Mouse (Mus musculus): ENCODE measurements around the gene Frmd6. TPM values are rescaled to one million over a fixed set of nuclear protein-coding genes. Genes with fewer than 3 reads are reported as not detected.

Gene Frmd6
- total and polyA plus RNA-seq, 3 experiments, result 2.5 to 4.5 (median 3.5) TPM

DNA sequence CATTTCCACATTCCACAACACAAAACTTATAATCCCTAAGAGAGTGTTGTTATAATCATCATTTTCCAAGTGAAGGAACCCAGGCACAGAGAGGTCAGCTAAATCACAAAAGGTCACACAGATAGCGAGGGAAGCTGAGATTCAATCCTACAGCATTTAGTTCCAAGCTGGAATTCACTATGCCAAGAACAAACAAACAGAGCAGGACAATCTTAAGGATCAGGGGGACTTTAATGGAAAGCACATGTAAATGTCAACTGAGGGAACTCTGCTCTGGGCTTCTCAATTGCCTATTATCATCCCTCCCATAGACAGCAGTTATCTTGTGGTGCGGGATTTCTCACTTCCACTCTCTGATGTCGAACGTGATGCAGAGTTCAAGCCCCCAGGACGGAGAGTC lies 17.8 kb upstream of the Frmd6 start:
- in situ Hi-C loops (cut with MboI; ENCODE audit: low pct_ligation_motif_present, low pct_unique_long_range_greater_than_20kb, low sequenced_read_pairs), result no loop called here
- H3K27me3 ChIP-seq (replicated peaks), result no peaks in the 10 kb centered on the region
- no peaks in the 10 kb centered on the region for H3K9me3 ChIP-seq (replicated peaks; ENCODE audit: low read length)
- TF ChIP-seq GABPA (IDR thresholded peaks at IDR 0.05; ENCODE audit: insufficient replicate concordance, low read depth, low read length) (no peak), SIN3A (IDR thresholded peaks at IDR 0.05; ENCODE audit: low read length) (no peak), ZKSCAN1 (IDR thresholded peaks at IDR 0.05; ENCODE audit: borderline replicate concordance, low read depth, low read length) (no peak), JUN (IDR thresholded peaks at IDR 0.05; ENCODE audit: insufficient read depth, low read depth, low read length) (no peak), JUND (conservative IDR thresholded peaks at IDR 0.05; ENCODE audit: low read depth, low read length) (no peak), MXI1 (IDR thresholded peaks at IDR 0.05; ENCODE audit: low read depth, low read length) (no peak), IRF4 (IDR thresholded peaks at IDR 0.05; ENCODE audit: low read depth, low read length) (no peak)
- H3K4me3 ChIP-seq (replicated peaks in 1 of 3; ENCODE audit: low read depth in 2 of 3, low read length in 2 of 3, poor library complexity in 1 of 3), result no peak overlapping the region
- H3K36me3 ChIP-seq (replicated peaks in 1 of 2; ENCODE audit: control insufficient read depth in 1 of 2, insufficient read depth in 1 of 2, low read length in 1 of 2), result no peaks in the 10 kb centered on the region
- dilution Hi-C loops (cut with MboI; ENCODE audit: extremely low pct_ligation_motif_present, extremely low pct_unique_long_range_greater_than_20kb, low sequenced_read_pairs), result no loop called here
- H3K4me2 ChIP-seq (ENCODE audit: insufficient read depth, low read depth, poor library complexity, severe bottlenecking), result no peak overlapping the region
- no peak for DNase-seq (ENCODE audit: extremely low read depth)
- H3K27ac ChIP-seq (ENCODE audit: insufficient read depth, low read depth), result no peak overlapping the region
- H3K9ac ChIP-seq (ENCODE audit: insufficient read depth, low read depth), result no peak overlapping the region
- H3K79me2 ChIP-seq (replicated peaks; ENCODE audit: control insufficient read depth, extremely low read depth, insufficient read depth, poor library complexity, severe bottlenecking), result no peaks in the 10 kb centered on the region
- no peaks in the 10 kb centered on the region for H3K4me1 ChIP-seq (ENCODE audit: control insufficient read depth in 1 of 2, insufficient read depth in 2 of 2)

DNA sequence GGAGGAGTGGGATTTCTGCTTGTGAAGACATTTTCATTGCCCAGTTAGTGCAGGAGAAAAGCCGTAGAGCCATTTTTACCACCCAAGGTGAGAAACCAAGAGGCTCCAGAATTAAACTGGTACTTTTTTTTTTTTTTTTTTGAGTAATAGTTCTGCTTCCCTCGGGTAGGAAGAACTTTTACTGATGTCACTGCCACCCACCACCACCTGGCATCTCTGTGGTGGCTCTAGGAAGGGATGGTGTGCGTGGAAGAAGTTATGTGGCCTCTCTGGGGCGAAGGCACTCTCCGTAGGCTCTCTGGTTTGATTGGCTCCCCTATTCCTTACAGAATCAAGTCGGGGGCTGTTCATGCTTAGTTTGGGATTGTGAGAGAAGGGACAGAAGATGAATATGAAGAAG lies 17.3 kb upstream of the Frmd6 start:
- Histone ChIP-seq H3K27me3 (replicated peaks) (no peaks in the 10 kb centered on the region), H3K4me2 (ENCODE audit: insufficient read depth, low read depth, poor library complexity, severe bottlenecking) (no peak overlapping the region), H3K36me3 (replicated peaks in 1 of 2; ENCODE audit: control insufficient read depth in 1 of 2, insufficient read depth in 1 of 2, low read length in 1 of 2) (no peaks in the 10 kb centered on the region), H3K9me3 (replicated peaks; ENCODE audit: low read length) (no peaks in the 10 kb centered on the region), H3K4me3 (replicated peaks in 1 of 3; ENCODE audit: low read depth in 2 of 3, low read length in 2 of 3, poor library complexity in 1 of 3) (no peak overlapping the region), H3K79me2 (replicated peaks; ENCODE audit: control insufficient read depth, extremely low read depth, insufficient read depth, poor library complexity, severe bottlenecking) (no peaks in the 10 kb centered on the region), H3K4me1 (ENCODE audit: control insufficient read depth in 1 of 2, insufficient read depth in 2 of 2) (no peaks in the 10 kb centered on the region), H3K9ac (ENCODE audit: insufficient read depth, low read depth) (no peak overlapping the region), H3K27ac (ENCODE audit: insufficient read depth, low read depth) (no peak overlapping the region)
- in situ Hi-C loops (cut with MboI; ENCODE audit: low pct_ligation_motif_present, low pct_unique_long_range_greater_than_20kb, low sequenced_read_pairs), result no loop called here
- DNase-seq (ENCODE audit: extremely low read depth), result no peak
- TF ChIP-seq RAD21 (IDR thresholded peaks at IDR 0.05; ENCODE audit: low read depth, low read length), result no peak
- no peak for TF ChIP-seq POLR2A (IDR thresholded peaks at IDR 0.05; ENCODE audit: low read depth, low read length)
- TF ChIP-seq PAX5 (IDR thresholded peaks at IDR 0.05; ENCODE audit: low read length), result no peak
- TF ChIP-seq ZC3H11A (IDR thresholded peaks at IDR 0.05; ENCODE audit: low read depth, low read length), result no peak
- no peak for TF ChIP-seq ETS1 (conservative IDR thresholded peaks at IDR 0.05; ENCODE audit: low read depth, low read length)
- no peak for TF ChIP-seq GABPA (IDR thresholded peaks at IDR 0.05; ENCODE audit: insufficient replicate concordance, low read depth, low read length)
- TF ChIP-seq MEF2A (IDR thresholded peaks at IDR 0.05; ENCODE audit: borderline replicate concordance, low read depth, low read length), result no peak
- TF ChIP-seq CTCF (conservative IDR thresholded peaks at IDR 0.05 in 1 of 2, IDR thresholded peaks at IDR 0.05 in 1 of 2; ENCODE audit: low read depth in 2 of 2, low read length in 2 of 2), result no peak
- no peak for TF ChIP-seq USF2 (conservative IDR thresholded peaks at IDR 0.05; ENCODE audit: low read depth, low read length)
- dilution Hi-C loops (cut with MboI; ENCODE audit: extremely low pct_ligation_motif_present, extremely low pct_unique_long_range_greater_than_20kb, low sequenced_read_pairs), result no loop called here

DNA sequence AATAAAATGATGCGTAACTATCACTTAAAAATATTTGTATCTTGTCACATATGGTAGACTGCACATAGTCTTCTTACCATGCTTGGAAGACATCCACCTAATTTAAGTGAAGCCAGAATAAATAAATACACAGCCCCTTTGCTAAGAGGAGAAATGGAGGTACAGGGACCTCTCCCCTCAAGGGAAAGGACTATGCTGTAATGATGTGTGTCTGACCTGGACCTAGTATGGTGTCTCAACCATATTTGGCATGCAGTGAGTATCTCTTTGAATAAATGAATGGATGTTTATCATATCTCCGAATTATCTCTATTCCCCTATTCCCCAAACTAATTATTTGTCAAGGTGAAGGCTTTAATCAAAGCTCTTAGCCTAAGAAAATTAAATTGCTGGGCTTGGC lies 15.4 kb upstream of the Frmd6 start:
- no peaks in the 10 kb centered on the region for H3K36me3 ChIP-seq (replicated peaks in 1 of 2; ENCODE audit: control insufficient read depth in 1 of 2, insufficient read depth in 1 of 2, low read length in 1 of 2)
- dilution Hi-C loops (cut with MboI; ENCODE audit: extremely low pct_ligation_motif_present, extremely low pct_unique_long_range_greater_than_20kb, low sequenced_read_pairs), result no loop called here
- no peaks in the 10 kb centered on the region for H3K9me3 ChIP-seq (replicated peaks; ENCODE audit: low read length)
- no peak overlapping the region for H3K4me2 ChIP-seq (ENCODE audit: insufficient read depth, low read depth, poor library complexity, severe bottlenecking)
- in situ Hi-C loops (cut with MboI; ENCODE audit: low pct_ligation_motif_present, low pct_unique_long_range_greater_than_20kb, low sequenced_read_pairs), result no loop called here
- no peaks in the 10 kb centered on the region for H3K4me1 ChIP-seq (ENCODE audit: control insufficient read depth in 1 of 2, insufficient read depth in 2 of 2)
- no peak for DNase-seq (ENCODE audit: extremely low read depth)
- H3K9ac ChIP-seq (ENCODE audit: insufficient read depth, low read depth), result no peak overlapping the region
- H3K27me3 ChIP-seq (replicated peaks), result no peaks in the 10 kb centered on the region
- H3K4me3 ChIP-seq (replicated peaks in 1 of 3; ENCODE audit: low read depth in 2 of 3, low read length in 2 of 3, poor library complexity in 1 of 3), result no peak overlapping the region
- no peak for TF ChIP-seq SIN3A (IDR thresholded peaks at IDR 0.05; ENCODE audit: low read length)
- TF ChIP-seq CTCF (conservative IDR thresholded peaks at IDR 0.05 in 1 of 2, IDR thresholded peaks at IDR 0.05 in 1 of 2; ENCODE audit: low read depth in 2 of 2, low read length in 2 of 2), result no peak
- TF ChIP-seq GABPA (IDR thresholded peaks at IDR 0.05; ENCODE audit: insufficient replicate concordance, low read depth, low read length), result no peak
- TF ChIP-seq RCOR1 (conservative IDR thresholded peaks at IDR 0.05; ENCODE audit: low read depth, low read length), result no peak
- TF ChIP-seq NRF1 (IDR thresholded peaks at IDR 0.05; ENCODE audit: low read depth, low read length), result no peak
- TF ChIP-seq MYC (IDR thresholded peaks at IDR 0.05; ENCODE audit: low read depth, low read length), result no peak
- TF ChIP-seq USF2 (conservative IDR thresholded peaks at IDR 0.05; ENCODE audit: low read depth, low read length), result no peak
- TF ChIP-seq MAX (IDR thresholded peaks at IDR 0.05; ENCODE audit: low read length), result no peak
- no peak for TF ChIP-seq MXI1 (IDR thresholded peaks at IDR 0.05; ENCODE audit: low read depth, low read length)
- TF ChIP-seq UBTF (IDR thresholded peaks at IDR 0.05; ENCODE audit: low read depth, low read length), result no peak
- no peak for TF ChIP-seq ZC3H11A (IDR thresholded peaks at IDR 0.05; ENCODE audit: low read depth, low read length)
- no peak for TF ChIP-seq E2F4 (IDR thresholded peaks at IDR 0.05; ENCODE audit: insufficient replicate concordance, low read depth, low read length)
- no peak for TF ChIP-seq SMC3 (IDR thresholded peaks at IDR 0.05; ENCODE audit: low read depth, low read length)
- TF ChIP-seq PAX5 (IDR thresholded peaks at IDR 0.05; ENCODE audit: low read length), result no peak
- no peak for TF ChIP-seq USF1 (IDR thresholded peaks at IDR 0.05; ENCODE audit: low read depth, low read length)
- no peak for TF ChIP-seq MAZ (IDR thresholded peaks at IDR 0.05; ENCODE audit: low read depth, low read length)
- no peak for TF ChIP-seq IRF4 (IDR thresholded peaks at IDR 0.05; ENCODE audit: low read depth, low read length)
- TF ChIP-seq ZMIZ1 (IDR thresholded peaks at IDR 0.05; ENCODE audit: low read depth, low read length), result no peak
- TF ChIP-seq RAD21 (IDR thresholded peaks at IDR 0.05; ENCODE audit: low read depth, low read length), result no peak
- no peaks in the 10 kb centered on the region for H3K79me2 ChIP-seq (replicated peaks; ENCODE audit: control insufficient read depth, extremely low read depth, insufficient read depth, poor library complexity, severe bottlenecking)
- H3K27ac ChIP-seq (ENCODE audit: insufficient read depth, low read depth), result no peak overlapping the region
